Mouse (Mus musculus) brain, embryonic 14.5 days (tissue): ENCODE measurements around the gene Dync1h1.
"Not testable (repeated sequence)": the region's sequence is repeated elsewhere in the genome, so short reads cannot be mapped to it uniquely, and the experiment has no call there.

Experiments
- CTCF ChIP-seq: fragments of 200-500 bp; IDR thresholded peaks from 2 replicates; pipeline ENCODE4 v1.5.1; 2012; ENCODE audit warnings: inconsistent platforms, mild to moderate bottlenecking, moderate library complexity, borderline replicate concordance; ENCODE audit not compliant: insufficient read depth, insufficient read length; ENCODE audit errors: extremely low read depth
- POLR2A ChIP-seq: fragments of 200-500 bp; IDR thresholded peaks from 2 replicates; pipeline ENCODE4 v1.6.1; 2012; ENCODE audit warnings: mild to moderate bottlenecking, inconsistent platforms, borderline replicate concordance; ENCODE audit not compliant: poor library complexity, insufficient read depth, insufficient read length, severe bottlenecking; ENCODE audit errors: extremely low read depth

DNA sequence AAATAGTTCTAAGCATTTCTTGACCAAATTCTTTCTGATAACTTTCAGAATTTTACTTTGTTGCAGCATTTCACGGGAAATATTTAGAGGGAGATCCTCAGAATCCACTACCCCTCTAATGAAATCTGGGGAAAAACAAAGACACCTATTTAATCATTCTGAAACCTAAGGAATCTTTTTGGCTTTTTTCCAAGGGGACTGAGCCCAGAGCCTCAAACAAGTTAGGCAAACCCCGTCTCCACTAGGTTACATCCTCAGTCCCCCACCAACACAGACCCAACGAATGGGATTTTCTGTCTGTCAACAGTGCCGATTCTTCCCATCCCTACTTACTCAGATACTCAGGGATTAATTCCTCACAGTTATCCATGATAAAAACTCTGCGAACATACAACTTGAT, 92.1 kb downstream of the Dync1h1 start:
- TF ChIP-seq POLR2A, CTCF: not testable (repeated sequence)
